In the genomic region with DNA sequence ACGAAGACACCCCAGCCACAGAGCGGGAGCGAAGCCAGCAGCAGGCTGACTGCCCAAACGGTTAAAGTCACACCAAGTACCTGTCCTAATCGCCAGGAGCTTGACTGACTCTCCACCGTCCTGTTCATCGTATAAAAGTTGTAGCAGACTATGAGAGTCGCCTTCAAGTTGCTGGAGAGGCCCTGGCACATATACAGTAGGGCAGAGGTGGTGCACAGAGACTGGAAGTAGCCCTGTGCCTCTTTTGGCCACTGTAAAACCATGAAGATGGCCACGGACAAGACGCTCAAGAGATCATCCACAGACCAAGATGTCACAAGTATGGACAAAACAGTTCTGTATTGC, we compare ENCODE assay signal across 9 mouse cellular contexts. TPM values are rescaled to one million over a fixed set of nuclear protein-coding genes. Genes with fewer than 3 reads are reported as not detected.
A peak's percentile ranks its signal among the peaks of the same experiment; 100 is the strongest.
DNase-seq lines count a peak whose midpoint lies in the region; ATAC-seq lines count a peak whose summit lies in the region.
"Had no signal": no experiment of that assay in that cellular context is flagged by ENCODE, and none has a peak within 500 bp of the region (broad histone marks: within the 10 kb centered on the region; RNA-seq: fewer than 3 reads in every experiment).

No protein-coding gene starts in this region.

- H3K9me3 ChIP-seq in liver, embryonic 15.5 days (replicated peaks) = no peaks in the 10 kb centered on the region

- no peaks in the 10 kb centered on the region for H3K4me1 ChIP-seq in liver, embryonic 15.5 days (replicated peaks)

- no peak overlapping the region for H3K27ac ChIP-seq in liver, embryonic 15.5 days (replicated peaks)

- peak; percentile 44; the same call in 1 of the 2 replicates for ATAC-seq in frontal cortex, adult (ENCODE audit: low TSS enrichment)
- no peak for ATAC-seq in liver, embryonic 15.5 days (ENCODE audit: insufficient read depth)
- ATAC-seq in erythroid progenitor cell, adult 5-6 weeks (replicated peaks; ENCODE audit: low FRiP score, poor library complexity, severe bottlenecking) = no peak

- H3K27me3 ChIP-seq in liver, embryonic 15.5 days = peaks cover 10% of the 10 kb centered on the region

- no peak overlapping the region for H3K4me3 ChIP-seq in liver, embryonic 15.5 days (replicated peaks)

- no peaks in the 10 kb centered on the region for H3K36me3 ChIP-seq in liver, embryonic 15.5 days (replicated peaks)

- no peak for DNase-seq in frontal cortex, adult 2 months (ENCODE audit: extremely low spot score in 1 of 2, low spot score in 1 of 2)
- DNase-seq in ovary, postnatal 14 days (ENCODE audit: low spot score) = peak; percentile 1
- DNase-seq in ovary, adult 18-20 months (ENCODE audit: low spot score) = no peak
- no peak for DNase-seq in cerebellum, adult 8-10 months
- DNase-seq in cerebellum, postnatal 4 days (ENCODE audit: low spot score in 2 of 2) = no peak
- DNase-seq: adrenal gland, postnatal 10 days had no signal

- WGBS in liver, embryonic 15.5 days (ENCODE audit: insufficient replicate concordance) = 11% methylated on average over 10 of the region's 10 CpGs

- peak overlapping the region; percentile 20; the same call in 1 of the 2 replicates for H3K4me2 ChIP-seq in liver, embryonic 15.5 days

- no peak overlapping the region for H3K9ac ChIP-seq in liver, embryonic 15.5 days

RNA-seq across cellular contexts. Expression of a gene that starts 0.9 kb away (rescaled TPM):
- 0.65 and 0.72 TPM in 2 replicates for polyA plus RNA-seq in frontal cortex, adult 2 months (2012; rRNA removed)
- polyA plus RNA-seq in liver, embryonic 15.5 days (2015; fragmentation: Nextera tagmentation; extraction: Ambion mirVana) = not detected in 2 replicates
- total RNA-seq in erythroid progenitor cell, adult 5-6 weeks (2015; ENCODE audit: low replicate concordance) = not detected in 2 replicates
- total RNA-seq in erythroid progenitor cell, adult 5-6 weeks (2017; ENCODE audit: low replicate concordance) = not detected in 2 replicates
- total RNA-seq: adrenal gland, postnatal 10 days had no signal
